Mouse (Mus musculus) hindbrain, embryonic 12.5 days (tissue): ENCODE results near the gene Gm6367. TPM values are rescaled to one million over a fixed set of nuclear protein-coding genes. Genes with fewer than 3 reads are reported as not detected.
"Not testable (repeated sequence)": the region's sequence is repeated elsewhere in the genome, so short reads cannot be mapped to it uniquely, and the experiment has no call there.

Experiments used
- ATAC-seq: fragments of 200-750 bp; cut with Nextera tagmentation; 2 replicates; pipeline ENCODE4 v1.8.0; 2017; ENCODE audit warnings: moderate TSS enrichment; ENCODE audit not compliant: low FRiP score
- H3K27ac ChIP-seq: fragments of 300-500 bp; sonication (generic); 2 replicates; pipeline ENCODE4 v1.5.1; 2016; ENCODE audit warnings: mild to moderate bottlenecking
- H3K27me3 ChIP-seq: fragments of 300-500 bp; sonication (generic); 2 replicates; pipeline ENCODE4 v1.6.1; 2016; ENCODE audit warnings: mild to moderate bottlenecking
- H3K36me3 ChIP-seq: fragments of 300-500 bp; sonication (generic); 2 replicates; pipeline ENCODE4 v1.6.1; 2016; ENCODE audit warnings: mild to moderate bottlenecking
- H3K4me1 ChIP-seq: fragments of 300-500 bp; sonication (generic); 2 replicates; pipeline ENCODE4 v1.6.1; 2016
- H3K4me2 ChIP-seq: fragments of 300-500 bp; sonication (generic); replicated peaks from 2 replicates; pipeline ENCODE4 v1.6.1; 2016; ENCODE audit warnings: mild to moderate bottlenecking
- H3K4me3 ChIP-seq: fragments of 300-500 bp; sonication (generic); 2 replicates; pipeline ENCODE4 v1.5.1; 2016; ENCODE audit warnings: mild to moderate bottlenecking
- H3K9ac ChIP-seq: fragments of 300-500 bp; sonication (generic); 2 replicates; pipeline ENCODE4 v1.6.1; 2016; ENCODE audit warnings: mild to moderate bottlenecking, moderate library complexity
- H3K9me3 ChIP-seq: fragments of 300-500 bp; sonication (generic); replicated peaks from 2 replicates; pipeline ENCODE4 v1.6.1; 2016; ENCODE audit warnings: mild to moderate bottlenecking
- WGBS: fragments of 180-500 bp; shearing (Covaris S2); methylation state at CpG from one replicate; pipeline ENCODE4 v1.1.7; 2016; 5-methylcytosine and 5-hydroxymethylcytosine counted together
- polyA plus RNA-seq: library from polyadenylated mRNA; unstranded; fragments of >200 nt; fragmentation: Nextera tagmentation; extraction: Ambion mirVana; gene quantifications from 2 replicates; pipeline ENCODE4 v1.2.1, GENCODE M21; 2016

Gm6367 gene
- not detected in 2 replicates for polyA plus RNA-seq

GRCm38 (mm10) chr5:94988326-94988725 is at the start of gene Gm6367:
Gene Gm6367 (plus strand): TSS chr5:94988626.
- H3K4me3 ChIP-seq, H3K4me1 ChIP-seq, H3K4me2 ChIP-seq, H3K36me3 ChIP-seq, H3K27ac ChIP-seq, ATAC-seq, H3K9ac ChIP-seq, H3K9me3 ChIP-seq, H3K27me3 ChIP-seq: not testable (repeated sequence)
- WGBS, result no CpG with 5 or more reads among the region's 2 CpGs

Other genes with a start within 250 kb of the Gm6367 start
- not detected in 2 replicates for gene Gm3183, start 123.2 kb upstream of the Gm6367 start, polyA plus RNA-seq
- gene Gm7942, start 118.3 kb downstream of the Gm6367 start, polyA plus RNA-seq, result not detected in 2 replicates
- not detected in 2 replicates for gene Gm16513, start 194.0 kb downstream of the Gm6367 start, polyA plus RNA-seq